Mouse (Mus musculus) brain, embryonic 14.5 days (tissue): ENCODE data around the gene Slc38a1. TPM values are rescaled to one million over a fixed set of nuclear protein-coding genes. Genes with fewer than 3 reads are reported as not detected.

Experiments used
- DNase-seq: peaks from one replicate; pipeline ENCODE4 v3.0.0-alpha.2; 2011; ENCODE audit warnings: low read depth
- CTCF ChIP-seq: fragments of 200-500 bp; IDR thresholded peaks from 2 replicates; pipeline ENCODE4 v1.5.1; 2012; ENCODE audit warnings: inconsistent platforms, mild to moderate bottlenecking, moderate library complexity, borderline replicate concordance; ENCODE audit not compliant: insufficient read depth, insufficient read length; ENCODE audit errors: extremely low read depth
- POLR2A ChIP-seq: fragments of 200-500 bp; IDR thresholded peaks from 2 replicates; pipeline ENCODE4 v1.6.1; 2012; ENCODE audit warnings: mild to moderate bottlenecking, inconsistent platforms, borderline replicate concordance; ENCODE audit not compliant: poor library complexity, insufficient read depth, insufficient read length, severe bottlenecking; ENCODE audit errors: extremely low read depth
- polyA plus RNA-seq: library from polyadenylated mRNA; depleted of rRNA; stranded (reverse); fragments of >200 nt; gene quantifications from 2 replicates; pipeline ENCODE4 v1.2.3, GENCODE M21; 2012

Gene Slc38a1
- polyA plus RNA-seq, 1 experiment: 133 TPM

DNA sequence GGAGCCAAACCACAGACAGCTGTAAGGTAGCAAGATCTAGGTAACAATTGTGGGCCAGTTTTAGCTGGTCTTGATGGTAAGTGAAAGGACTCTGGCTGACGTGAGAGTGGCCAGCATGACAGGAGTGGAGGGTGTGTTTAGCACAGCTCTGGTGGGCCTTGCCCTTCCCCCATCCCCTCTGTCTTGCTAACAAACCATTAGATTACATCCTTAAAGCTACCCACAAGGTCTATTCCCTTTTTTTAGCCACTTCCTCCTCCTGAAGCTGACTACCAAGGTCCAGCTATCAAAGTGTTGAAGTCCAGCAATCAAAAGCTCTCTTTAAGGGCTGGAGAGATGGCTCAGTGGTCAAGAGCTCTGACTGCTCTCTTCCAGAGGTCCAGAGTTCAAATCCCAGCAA lies 78.9 kb downstream of the Slc38a1 start:
- TF ChIP-seq CTCF (no peak), POLR2A (no peak)
- no peak for DNase-seq

GRCm38 (mm10) chr15:96562521-96562920 lies 80.2 kb downstream of the Slc38a1 start:
- TF ChIP-seq POLR2A: no peak
- TF ChIP-seq CTCF: no peak
- DNase-seq: no peak

DNA sequence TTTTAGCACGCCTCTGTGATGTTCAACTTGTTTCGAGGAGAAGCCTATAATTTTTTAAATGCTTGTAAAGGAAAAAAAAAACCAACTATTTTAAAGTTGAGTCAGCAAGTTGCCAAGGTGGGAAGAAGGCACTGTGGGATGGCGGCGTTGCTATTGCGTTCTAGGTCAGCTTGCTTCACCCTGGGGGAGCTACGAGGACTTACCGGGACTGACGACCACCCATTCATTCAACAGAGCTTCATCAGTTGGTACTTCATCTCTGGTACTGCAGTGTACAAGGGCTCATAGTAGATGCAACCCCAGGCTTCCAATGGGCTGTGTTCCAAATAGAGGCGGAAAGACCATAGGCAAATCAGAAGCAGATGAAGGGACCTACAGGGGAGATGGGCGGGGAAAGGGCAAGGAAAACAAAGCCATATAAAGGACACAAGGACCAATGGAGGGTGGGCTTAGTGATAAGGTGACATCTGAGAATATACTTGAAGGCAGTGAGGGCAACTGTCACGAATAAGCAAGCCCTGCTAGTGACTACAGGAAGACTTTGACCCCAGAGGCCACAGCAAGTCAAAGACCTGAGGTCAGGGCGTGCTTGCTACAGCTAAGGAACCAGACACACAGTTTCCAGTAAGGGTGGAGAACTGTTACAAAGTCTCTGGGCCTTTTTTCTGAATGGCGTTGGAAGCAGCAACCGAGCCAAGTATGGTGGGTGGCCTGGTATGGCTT lies 82.0 kb downstream of the Slc38a1 start:
- no peak for TF ChIP-seq POLR2A
- TF ChIP-seq CTCF: no peak
- DNase-seq: no peak

- DNase-seq: peak; percentile 79
- no peak for TF ChIP-seq POLR2A
- peak; percentile 80 for TF ChIP-seq CTCF
These were observed 90.9 kb downstream of the Slc38a1 start for GRCm38 (mm10) chr15:96551569-96552380.

DNA sequence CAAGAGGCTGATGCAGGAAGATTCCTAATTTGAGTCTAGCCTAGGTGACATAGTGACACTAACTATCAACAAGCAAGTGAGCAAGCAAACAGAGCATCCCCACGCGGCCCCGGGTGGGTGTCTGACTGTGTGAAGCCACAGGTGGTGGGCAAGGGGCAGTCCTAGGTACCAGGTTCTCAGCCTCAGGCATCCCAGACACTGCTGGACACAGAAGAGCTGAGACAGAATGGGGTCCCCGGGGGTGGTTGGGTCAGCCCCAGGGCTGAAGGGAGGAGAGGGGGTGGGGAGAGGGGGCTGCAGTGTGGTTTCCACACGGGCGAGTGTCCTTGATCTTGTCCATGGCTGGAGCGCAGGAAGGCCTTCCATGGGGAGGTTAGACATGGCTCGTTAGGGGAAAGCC lies 91.6 kb downstream of the Slc38a1 start:
- no peak for DNase-seq
- TF ChIP-seq POLR2A (no peak), CTCF (no peak)

DNA sequence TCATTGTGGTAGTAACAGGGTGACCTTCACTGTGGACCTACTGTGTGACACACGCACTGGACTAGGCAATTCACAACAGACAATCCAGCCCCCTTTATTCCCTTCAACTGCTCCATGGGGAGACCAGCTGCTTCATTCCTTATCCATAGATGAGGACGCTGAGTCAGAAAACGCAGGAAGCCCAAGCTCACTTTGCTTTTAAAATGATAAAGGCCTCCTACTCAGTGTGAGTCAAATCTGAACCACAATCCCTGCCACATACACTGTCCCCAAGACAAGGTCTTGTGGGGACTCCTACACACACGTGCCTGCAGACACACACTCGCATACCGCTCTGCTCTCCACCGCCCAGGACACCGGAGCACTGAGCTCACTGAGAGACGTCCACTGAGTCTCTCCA lies 94.3 kb downstream of the Slc38a1 start:
- TF ChIP-seq POLR2A (no peak), CTCF (no peak)
- DNase-seq: no peak

- TF ChIP-seq CTCF: no peak
- TF ChIP-seq POLR2A: no peak
- DNase-seq: peak; percentile 96
These were observed 95.2 kb downstream of the Slc38a1 start for GRCm38 (mm10) chr15:96547256-96548195.

- no peak for TF ChIP-seq POLR2A
- peak; percentile 85 for TF ChIP-seq CTCF
- DNase-seq: peak; percentile 92
These were observed 99.4 kb downstream of the Slc38a1 start for GRCm38 (mm10) chr15:96543181-96543828.

- TF ChIP-seq POLR2A: no peak
- no peak for TF ChIP-seq CTCF
- peak; percentile 14 for DNase-seq
These were observed 100.6 kb downstream of the Slc38a1 start for GRCm38 (mm10) chr15:96542135-96542534.

DNA sequence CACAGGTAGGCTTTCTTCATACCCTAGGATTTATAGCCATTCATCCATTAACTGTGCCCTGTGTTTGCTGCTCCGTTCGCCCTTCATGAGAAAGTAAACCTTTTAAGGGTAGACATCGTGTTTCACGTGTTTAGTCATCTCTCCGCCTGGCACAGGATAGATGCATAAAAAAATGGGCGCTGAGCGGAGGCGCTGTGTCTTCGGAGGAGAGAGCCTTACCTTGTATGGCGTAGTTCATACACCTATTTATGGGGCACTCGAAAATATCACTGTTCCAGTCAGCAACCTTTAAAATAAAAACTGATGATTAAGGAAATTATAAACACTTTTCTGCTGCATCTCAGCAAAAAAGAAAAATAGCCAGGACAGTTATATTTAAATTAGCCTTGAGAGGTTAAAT lies 105.4 kb downstream of the Slc38a1 start:
- DNase-seq: no peak
- no peak for TF ChIP-seq CTCF
- TF ChIP-seq POLR2A: no peak

GRCm38 (mm10) chr15:96536412-96536811 lies 106.3 kb downstream of the Slc38a1 start:
- no peak for TF ChIP-seq CTCF
- no peak for TF ChIP-seq POLR2A
- no peak for DNase-seq

- TF ChIP-seq CTCF (no peak), POLR2A (no peak)
- no peak for DNase-seq
These were observed 115.0 kb downstream of the Slc38a1 start for GRCm38 (mm10) chr15:96527686-96528085.
